Mouse (Mus musculus) G1E (cell line): ENCODE data around the gene Psmb6.

Source experiments
- CTCF ChIP-seq: IDR thresholded peaks from 2 replicates; pipeline ENCODE4 v1.5.1; 2012; ENCODE audit warnings: low read depth, low read length, inconsistent platforms, mixed read lengths
- POLR2AphosphoS5 ChIP-seq: IDR thresholded peaks from 2 replicates; pipeline ENCODE4 v1.6.1; 2012; ENCODE audit warnings: low read depth, low read length, inconsistent platforms; ENCODE audit not compliant: insufficient replicate concordance

DNA sequence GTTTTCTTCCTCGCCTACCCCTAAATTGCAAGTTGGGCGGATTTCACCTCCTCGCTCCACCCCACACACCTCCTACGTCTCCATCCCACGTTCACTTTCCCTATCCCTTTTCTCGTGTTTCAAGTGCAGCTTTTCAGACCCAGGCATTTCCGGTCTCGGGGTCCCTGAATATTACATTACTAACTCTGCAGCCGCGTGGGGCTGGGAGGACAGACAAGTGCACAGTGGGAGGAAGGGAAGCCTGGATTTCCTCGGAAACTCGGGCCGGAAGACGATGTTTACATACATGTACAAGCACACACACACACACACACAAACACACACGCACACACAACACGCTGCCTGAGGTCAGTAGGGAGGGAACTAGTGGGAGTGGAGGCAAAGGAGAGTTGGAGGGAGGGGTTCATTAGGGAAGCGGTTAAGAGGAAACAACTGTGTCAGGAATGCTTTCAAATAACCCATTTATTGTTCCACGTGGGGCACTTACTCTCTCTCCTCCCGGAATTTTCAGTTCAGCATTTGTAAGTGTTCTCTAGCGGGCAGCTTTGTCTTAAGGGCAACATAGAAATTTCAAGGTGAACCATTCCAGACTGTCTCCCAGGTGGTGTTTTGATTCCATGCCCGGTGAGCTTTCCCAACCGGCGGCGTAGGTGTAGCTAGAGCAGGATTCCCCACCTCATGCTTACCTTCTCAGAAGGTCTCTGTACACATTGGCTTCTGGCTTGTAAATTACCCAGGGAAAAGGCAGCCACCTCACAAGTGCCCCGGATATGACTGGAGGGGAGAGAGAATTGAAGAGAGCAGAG is 38.5 kb downstream of the Psmb6 start:
- TF ChIP-seq CTCF (no peak), POLR2AphosphoS5 (no peak)
